Mouse (Mus musculus): ENCODE data around the gene Cct2.

Cct2 gene

GRCm38 (mm10) chr10:117063254-117064021 is at the start of gene Cct2:
Cct2 (minus strand) TSS chr10:117063814.
- in situ Hi-C loops (cut with MboI; ENCODE audit: unreplicated experiment in 2 of 2): loop anchor here (5.0 to 25.0 kb wide), 5 partner anchors 149 to 1651 kb away; partner anchors contain the start of gene Mdm2 (in 1 of the 2)

- in situ Hi-C loops (cut with MboI; ENCODE audit: unreplicated experiment in 2 of 2): loop anchor here in 1 of 2 experiments (5.0 kb wide), 1 partner anchor 35 kb away; the partner anchor contains the start of gene Frs2
Observed at GRCm38 (mm10) chr10:117112545-117112944, 48.9 kb upstream of the Cct2 start.

- in situ Hi-C loops (cut with MboI; ENCODE audit: unreplicated experiment in 2 of 2): loop anchor here in 1 of 2 experiments (5.0 kb wide), 1 partner anchor 36 kb away; the partner anchor contains the start of gene Frs2
Observed at GRCm38 (mm10) chr10:117111455-117111854, 47.8 kb upstream of the Cct2 start.

- in situ Hi-C loops (cut with MboI; ENCODE audit: unreplicated experiment in 2 of 2): loop anchor here in 1 of 2 experiments (5.0 kb wide), 1 partner anchor 37 kb away; the partner anchor contains the start of gene Frs2
Observed at GRCm38 (mm10) chr10:117110271-117110670, 46.7 kb upstream of the Cct2 start.

- in situ Hi-C loops (cut with MboI; ENCODE audit: unreplicated experiment in 2 of 2): no loop called here
Observed at GRCm38 (mm10) chr10:117106686-117107085, 43.1 kb upstream of the Cct2 start.

- in situ Hi-C loops (cut with MboI; ENCODE audit: unreplicated experiment in 2 of 2): no loop called here
Observed at GRCm38 (mm10) chr10:117106244-117106643, 42.6 kb upstream of the Cct2 start.

GRCm38 (mm10) chr10:117105015-117105414 is 41.4 kb upstream of the Cct2 start:
- in situ Hi-C loops (cut with MboI; ENCODE audit: unreplicated experiment in 2 of 2): no loop called here

GRCm38 (mm10) chr10:117103854-117104598 is 40.4 kb upstream of the Cct2 start:
- in situ Hi-C loops (cut with MboI; ENCODE audit: unreplicated experiment in 2 of 2): no loop called here

- in situ Hi-C loops (cut with MboI; ENCODE audit: unreplicated experiment in 2 of 2): no loop called here
Observed at GRCm38 (mm10) chr10:117100175-117100574, 36.6 kb upstream of the Cct2 start.

GRCm38 (mm10) chr10:117097116-117097698 is 33.6 kb upstream of the Cct2 start:
- in situ Hi-C loops (cut with MboI; ENCODE audit: unreplicated experiment in 2 of 2): no loop called here

GRCm38 (mm10) chr10:117096096-117096495 is 32.5 kb upstream of the Cct2 start:
- in situ Hi-C loops (cut with MboI; ENCODE audit: unreplicated experiment in 2 of 2): no loop called here

- in situ Hi-C loops (cut with MboI; ENCODE audit: unreplicated experiment in 2 of 2): no loop called here
Observed at GRCm38 (mm10) chr10:117094504-117095329, 31.1 kb upstream of the Cct2 start.

GRCm38 (mm10) chr10:117089628-117090027 is 26.0 kb upstream of the Cct2 start:
- in situ Hi-C loops (cut with MboI; ENCODE audit: unreplicated experiment in 2 of 2): no loop called here

GRCm38 (mm10) chr10:117081914-117082359 is 18.3 kb upstream of the Cct2 start:
- in situ Hi-C loops (cut with MboI; ENCODE audit: unreplicated experiment in 2 of 2): no loop called here

- in situ Hi-C loops (cut with MboI; ENCODE audit: unreplicated experiment in 2 of 2): no loop called here
Observed at GRCm38 (mm10) chr10:117081326-117081725, 17.7 kb upstream of the Cct2 start.

- in situ Hi-C loops (cut with MboI; ENCODE audit: unreplicated experiment in 2 of 2): no loop called here
Observed at GRCm38 (mm10) chr10:117078284-117078683, 14.7 kb upstream of the Cct2 start.

- in situ Hi-C loops (cut with MboI; ENCODE audit: unreplicated experiment in 2 of 2): loop anchor here (25.0 kb wide), 3 partner anchors 364 to 1661 kb away; partner anchors contain the start of gene Mdm2 (in 1 of the 2)
Observed at GRCm38 (mm10) chr10:117073176-117073575, 9.6 kb upstream of the Cct2 start.

- in situ Hi-C loops (cut with MboI; ENCODE audit: unreplicated experiment in 2 of 2): loop anchor here (25.0 kb wide), 3 partner anchors 365 to 1660 kb away; partner anchors contain the start of gene Mdm2 (in 1 of the 2)
Observed at GRCm38 (mm10) chr10:117072191-117072888, 8.7 kb upstream of the Cct2 start.

- in situ Hi-C loops (cut with MboI; ENCODE audit: unreplicated experiment in 2 of 2): loop anchor here (10.0 to 25.0 kb wide), 4 partner anchors 366 to 1657 kb away; partner anchors contain the start of gene Mdm2 (in 1 of the 2)
Observed at GRCm38 (mm10) chr10:117069109-117069508, 5.5 kb upstream of the Cct2 start.
